Mouse (Mus musculus) cerebellum, postnatal 14 days (tissue): ENCODE results near the gene Mettl24.

Source experiments
- DNase-seq, 2 experiments: peaks; one replicate each; pipeline ENCODE4 v3.0.0; 2021; ENCODE audit warnings: mixed read lengths in 2 of 2

The Mettl24 gene

GRCm38 (mm10) chr10:40683092-40683867 lies at the start of gene Mettl24:
Gene Mettl24 (plus strand): TSS chr10:40683282.
- DNase-seq = peak; percentile 80 to 82

- DNase-seq = no peak
These were observed 45.8 kb upstream of the Mettl24 start for GRCm38 (mm10) chr10:40637331-40637730.

- peak; percentile 37 to 58 for DNase-seq
These were observed 44.8 kb upstream of the Mettl24 start for GRCm38 (mm10) chr10:40638276-40638675.

GRCm38 (mm10) chr10:40638823-40639819 lies 44.0 kb upstream of the Mettl24 start:
- DNase-seq = peak; percentile 46 to 50

GRCm38 (mm10) chr10:40640406-40640805 lies 42.7 kb upstream of the Mettl24 start:
- no peak for DNase-seq

GRCm38 (mm10) chr10:40641901-40642300 lies 41.2 kb upstream of the Mettl24 start:
- peak; percentile 58 to 64 for DNase-seq

- no peak for DNase-seq
These were observed 40.0 kb upstream of the Mettl24 start for GRCm38 (mm10) chr10:40643126-40643525.

GRCm38 (mm10) chr10:40644456-40644855 lies 38.6 kb upstream of the Mettl24 start:
- DNase-seq = no peak

GRCm38 (mm10) chr10:40645346-40645745 lies 37.7 kb upstream of the Mettl24 start:
- DNase-seq = no peak

GRCm38 (mm10) chr10:40648776-40649175 lies 34.3 kb upstream of the Mettl24 start:
- DNase-seq = no peak

GRCm38 (mm10) chr10:40649634-40650033 lies 33.4 kb upstream of the Mettl24 start:
- DNase-seq = peak in 1 of 2 experiments; percentile 39

- no peak for DNase-seq
These were observed 31.4 kb upstream of the Mettl24 start for GRCm38 (mm10) chr10:40651676-40652075.

GRCm38 (mm10) chr10:40665270-40665669 lies 17.8 kb upstream of the Mettl24 start:
- DNase-seq = no peak

GRCm38 (mm10) chr10:40666943-40667342 lies 16.1 kb upstream of the Mettl24 start:
- no peak for DNase-seq

GRCm38 (mm10) chr10:40668640-40669039 lies 14.4 kb upstream of the Mettl24 start:
- no peak for DNase-seq

- no peak for DNase-seq
These were observed 10.3 kb upstream of the Mettl24 start for GRCm38 (mm10) chr10:40672587-40673296.

GRCm38 (mm10) chr10:40673297-40673665 lies 9.8 kb upstream of the Mettl24 start:
- no peak for DNase-seq

- peak; percentile 20 to 50 for DNase-seq
These were observed 8.9 kb upstream of the Mettl24 start for GRCm38 (mm10) chr10:40674151-40674550.

GRCm38 (mm10) chr10:40675921-40676320 lies 7.2 kb upstream of the Mettl24 start:
- DNase-seq = no peak

GRCm38 (mm10) chr10:40678477-40678876 lies 4.6 kb upstream of the Mettl24 start:
- no peak for DNase-seq

- peak in 1 of 2 experiments; percentile 20 for DNase-seq
These were observed 612 bp upstream of the Mettl24 start for GRCm38 (mm10) chr10:40682470-40682869.

GRCm38 (mm10) chr10:40683868-40684253 lies 779 bp downstream of the Mettl24 start:
- DNase-seq = no peak

GRCm38 (mm10) chr10:40684326-40684725 lies 1.2 kb downstream of the Mettl24 start:
- no peak for DNase-seq
